Mouse (Mus musculus) frontal cortex, postnatal 10 days (tissue): ENCODE measurements around the gene Ripk1.

Source experiments
- DNase-seq, 2 experiments: peaks; one replicate each; pipeline ENCODE4 v3.0.0; 2022; ENCODE audit warnings: low spot score in 2 of 2, mixed read lengths in 1 of 2

Gene Ripk1

GRCm38 (mm10) chr13:34002058-34003006, at the start of gene Ripk1, which contains the start of gene Serpinb6a:
TSS of gene Ripk1 (plus strand) at chr13:34002363.
TSS of gene Serpinb6a (minus strand) at chr13:34002794.
- DNase-seq: peak; percentile 78 to 88

- no peak for DNase-seq
Observed at GRCm38 (mm10) chr13:33952947-33953346, 49.2 kb upstream of the Ripk1 start.

DNA sequence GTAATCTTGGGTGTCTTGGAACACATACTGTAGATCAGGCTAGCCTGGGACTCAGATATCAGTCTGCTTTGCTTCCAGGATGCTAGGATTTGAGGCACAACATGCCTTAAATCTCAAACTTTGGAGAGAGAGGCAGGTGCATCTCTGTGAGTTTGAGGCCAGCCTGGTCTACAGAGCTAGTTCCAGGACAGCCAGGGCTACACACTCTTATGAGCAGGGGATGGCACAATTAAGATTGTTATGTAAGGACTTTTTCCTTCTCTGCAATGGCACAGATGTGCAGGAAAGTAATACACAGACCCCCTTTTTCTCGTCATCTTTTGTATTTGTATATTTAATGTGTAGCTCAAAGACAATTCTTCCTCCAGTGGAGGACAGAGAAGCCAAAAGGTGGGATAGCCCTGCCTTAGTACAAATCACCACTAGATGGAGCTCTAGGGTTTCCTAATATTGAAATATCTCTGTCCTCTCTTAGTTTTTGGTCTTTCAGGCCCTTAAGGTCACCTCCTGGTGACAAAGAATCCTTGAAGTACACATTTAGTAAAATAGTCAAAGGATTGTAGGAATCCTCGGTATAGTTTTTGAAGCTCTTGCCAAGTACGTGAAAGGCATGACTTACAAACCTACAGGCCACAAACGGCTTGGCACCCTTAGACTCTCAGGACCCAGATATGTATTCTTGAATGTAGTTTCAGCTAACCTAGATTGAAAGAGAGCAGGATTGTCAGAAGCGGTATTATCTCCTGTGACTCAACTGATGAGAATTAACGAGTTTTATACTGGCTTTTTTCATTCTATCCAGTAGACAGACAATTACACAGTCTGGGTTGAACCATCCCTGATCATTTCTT, 45.4 kb upstream of the Ripk1 start:
- DNase-seq: no peak

- no peak for DNase-seq
Observed at GRCm38 (mm10) chr13:33959771-33960170, 42.4 kb upstream of the Ripk1 start.

GRCm38 (mm10) chr13:33964206-33965046, 37.7 kb upstream of the Ripk1 start, which contains the start of gene Nqo2:
TSS of gene Nqo2 (plus strand) at chr13:33964687.
- peak; percentile 40 to 42 for DNase-seq

GRCm38 (mm10) chr13:33965056-33966024, 36.8 kb upstream of the Ripk1 start:
- no peak for DNase-seq

DNA sequence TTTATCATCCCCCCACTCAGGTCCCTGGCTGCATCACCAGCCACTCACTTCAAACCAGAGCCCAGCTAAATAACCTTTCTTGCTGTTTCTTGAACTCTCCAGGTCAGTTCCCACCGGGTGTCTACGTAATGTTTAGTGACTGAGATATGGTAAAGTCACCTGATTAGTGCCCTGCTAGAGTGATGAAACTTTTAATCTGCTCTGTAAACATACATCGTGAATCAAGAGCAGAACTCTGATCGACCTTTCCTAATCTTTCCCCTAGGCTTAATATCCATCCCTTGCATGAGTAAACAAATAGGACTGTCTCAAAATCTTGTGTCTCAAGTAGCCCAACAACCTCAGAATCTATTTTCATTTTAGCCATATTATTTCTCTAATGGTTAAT, 36.1 kb upstream of the Ripk1 start:
- DNase-seq: no peak

GRCm38 (mm10) chr13:33966574-33966973, 35.6 kb upstream of the Ripk1 start:
- no peak for DNase-seq

DNA sequence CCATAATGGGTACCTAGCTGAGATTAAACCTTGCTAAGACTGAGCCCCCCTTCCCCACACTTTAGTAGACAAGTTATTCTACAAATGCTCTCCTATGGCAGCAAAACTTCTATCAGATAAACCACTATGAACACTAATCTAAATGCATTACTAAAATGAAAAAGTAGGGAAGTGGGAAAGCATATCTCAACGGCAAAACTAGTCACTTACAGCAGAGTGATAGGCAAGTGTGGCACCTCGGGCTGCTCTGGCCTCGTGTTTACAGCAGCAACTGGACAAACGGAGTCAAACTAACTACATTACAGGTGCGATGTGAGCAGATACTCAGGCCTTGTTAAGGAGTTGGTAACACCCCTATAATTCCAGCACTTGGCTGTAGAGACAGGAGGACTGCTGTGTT, 12.5 kb upstream of the Ripk1 start:
- no peak for DNase-seq

DNA sequence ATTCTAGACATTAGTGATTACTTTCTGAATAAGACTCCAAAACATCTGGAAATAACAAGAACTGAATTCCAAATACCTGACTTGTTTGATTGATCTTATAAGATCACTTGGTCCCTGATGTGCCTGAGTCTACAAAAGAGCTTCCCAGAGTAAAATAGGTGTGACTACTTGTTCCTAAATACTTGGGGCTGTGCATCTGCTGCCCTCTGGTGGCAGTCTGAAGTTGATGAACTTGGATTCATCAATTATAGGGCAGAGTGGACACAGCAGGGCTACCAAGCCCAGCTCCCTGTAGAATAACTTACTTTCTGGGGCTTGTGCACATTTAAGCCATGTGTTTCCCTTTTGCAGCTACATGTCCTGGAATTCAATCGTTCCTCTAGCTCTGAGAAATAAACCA, 7.0 kb upstream of the Ripk1 start:
- peak; percentile 32 to 51 for DNase-seq

- no peak for DNase-seq
Observed at GRCm38 (mm10) chr13:34003058-34003457, 895 bp downstream of the Ripk1 start.

GRCm38 (mm10) chr13:34007234-34007633, 5.1 kb downstream of the Ripk1 start:
- DNase-seq: no peak

DNA sequence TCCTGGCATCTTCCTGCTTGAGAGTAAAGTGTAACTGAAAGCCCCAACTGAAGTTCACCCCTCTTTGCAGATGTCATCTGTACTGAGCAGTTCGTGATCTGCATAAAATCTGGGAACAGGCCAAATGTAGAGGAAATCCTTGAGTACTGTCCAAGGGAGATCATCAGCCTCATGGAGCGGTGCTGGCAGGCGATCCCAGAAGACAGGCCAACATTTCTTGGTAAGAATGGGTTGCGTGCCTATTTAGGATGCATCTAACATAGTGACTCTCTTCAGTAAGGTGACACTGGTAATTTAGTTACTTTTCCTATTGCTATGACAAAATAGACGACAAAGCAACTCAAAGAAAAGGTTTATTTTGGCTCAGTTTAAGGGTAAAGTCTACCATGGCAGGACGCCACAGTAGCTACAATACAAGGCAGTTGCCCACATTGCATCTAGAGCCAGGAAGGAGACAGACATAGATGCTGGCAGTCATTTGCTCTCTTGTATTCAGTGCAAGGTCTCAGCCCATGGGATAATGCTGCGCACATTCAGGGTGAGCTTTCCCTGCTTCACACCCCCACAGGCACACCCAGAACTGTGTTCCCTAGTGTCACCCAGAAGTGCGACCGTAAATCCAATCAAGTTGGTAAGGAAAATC, 14.9 kb downstream of the Ripk1 start:
- no peak for DNase-seq

DNA sequence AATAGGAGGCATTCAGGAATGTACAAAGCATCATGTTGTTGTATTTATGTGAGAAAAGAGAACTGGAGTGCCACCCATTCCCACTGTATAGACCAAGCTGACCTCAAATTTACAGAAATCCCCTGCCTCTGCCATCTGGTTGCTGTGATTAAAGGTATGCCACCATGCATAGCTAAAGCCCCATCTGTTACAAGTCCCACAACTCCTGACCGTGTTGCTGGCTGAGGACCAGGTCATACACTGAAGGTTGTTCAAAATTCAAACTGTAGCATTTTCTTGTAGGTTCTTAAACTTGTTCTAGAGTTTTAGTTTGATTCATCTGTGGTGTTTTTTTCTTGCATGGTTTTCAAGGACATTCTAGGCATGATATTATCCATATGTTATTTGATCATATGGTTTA, 16.4 kb downstream of the Ripk1 start:
- no peak for DNase-seq

- no peak for DNase-seq
Observed at GRCm38 (mm10) chr13:34021998-34022397, 19.8 kb downstream of the Ripk1 start.

GRCm38 (mm10) chr13:34032041-34032440, 29.9 kb downstream of the Ripk1 start:
- DNase-seq: no peak

DNA sequence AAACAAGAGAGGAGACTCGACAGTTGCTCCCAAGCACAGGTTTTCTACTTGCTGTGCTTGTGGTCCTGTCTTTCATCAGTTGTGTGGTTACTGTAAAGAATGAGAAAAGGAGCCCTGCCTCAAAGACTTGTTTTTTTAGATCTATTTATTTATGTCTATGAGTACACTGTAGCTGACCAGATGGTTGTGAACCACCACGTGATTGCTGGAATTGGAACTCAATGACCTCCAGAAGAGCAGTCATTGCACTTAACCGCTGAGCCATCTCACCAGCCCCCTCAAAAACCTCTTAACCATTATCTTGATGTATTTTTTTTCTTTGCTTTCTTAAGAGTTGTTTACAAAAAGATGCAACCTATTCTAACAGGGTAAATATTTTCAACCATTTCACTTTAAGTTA, 33.3 kb downstream of the Ripk1 start:
- no peak for DNase-seq

DNA sequence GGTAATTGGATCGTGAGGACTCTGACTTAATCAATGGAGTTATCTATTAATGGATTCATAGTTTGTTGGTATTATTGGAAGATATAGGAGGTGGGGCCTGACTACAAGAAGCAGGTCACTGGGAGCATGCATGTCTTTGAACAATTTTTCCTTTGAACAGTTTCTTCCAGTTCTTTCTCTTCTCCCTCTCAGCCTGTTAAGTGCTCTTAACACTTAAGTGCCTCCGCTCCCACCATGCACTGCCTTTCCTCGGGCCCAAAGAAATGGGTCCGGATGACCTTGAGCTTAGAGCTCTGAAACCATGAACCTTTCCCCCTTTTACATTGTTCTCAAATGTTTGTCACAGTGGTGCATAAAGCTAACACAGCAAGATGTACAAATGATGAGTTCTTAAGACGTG, 34.6 kb downstream of the Ripk1 start:
- DNase-seq: no peak

DNA sequence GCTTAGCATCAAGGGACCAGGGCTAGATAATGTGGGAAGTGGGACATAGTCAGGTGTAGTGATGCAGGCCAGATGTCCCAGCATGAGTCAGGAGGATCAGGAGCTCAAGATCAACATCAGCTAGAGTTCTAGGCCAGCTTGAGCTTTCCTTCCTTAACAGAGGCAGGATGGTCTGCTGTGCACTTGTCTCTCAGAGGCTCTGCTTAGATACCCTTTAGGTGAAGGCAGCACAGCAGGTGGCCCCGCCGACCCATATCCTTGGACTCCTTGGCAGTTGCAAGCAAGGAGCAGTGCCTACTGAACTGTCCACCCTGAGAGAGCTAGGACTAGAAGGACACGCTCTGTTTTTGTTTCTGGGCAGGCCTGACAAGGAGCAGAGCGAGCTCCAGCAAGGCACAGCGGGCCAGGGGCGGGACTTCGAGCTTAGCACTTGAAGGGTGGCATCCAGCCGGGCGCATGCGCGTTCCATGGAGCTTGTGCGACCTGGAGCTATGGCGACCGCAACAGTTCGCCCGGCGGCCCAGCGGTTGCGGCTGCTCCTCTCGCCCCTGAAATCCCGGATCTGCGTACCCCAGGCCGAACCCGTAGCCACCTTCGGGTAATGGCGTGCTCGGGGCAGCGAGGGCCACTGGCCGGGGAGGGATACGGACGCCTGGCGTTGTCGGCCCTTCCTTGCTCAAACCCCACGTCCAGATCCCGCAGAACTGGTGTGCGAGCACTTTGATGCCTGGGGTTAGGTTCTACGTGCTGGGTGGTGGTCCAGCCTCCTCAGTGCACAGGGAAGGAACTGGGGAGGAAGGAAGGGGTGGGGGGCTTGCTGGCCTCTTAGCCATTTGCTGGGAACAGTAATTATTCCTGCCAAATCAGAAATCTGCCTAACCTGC, 35.3 kb downstream of the Ripk1 start, which contains the start of gene Bphl:
Gene Bphl, plus strand, starts transcription at position 426 of the 884 bp plus-strand sequence.
- peak; percentile 89 to 91 for DNase-seq
